Mouse (Mus musculus) forebrain, postnatal 0 days (tissue): ENCODE results near the gene Ercc1. TPM values are rescaled to one million over a fixed set of nuclear protein-coding genes. Genes with fewer than 3 reads are reported as not detected.

Source experiments
- ATAC-seq: fragments of 200-750 bp; cut with Nextera tagmentation; 2 replicates; pipeline ENCODE4 v1.8.0; 2017; ENCODE audit warnings: mild to moderate bottlenecking, moderate library complexity
- DNase-seq: peaks from one replicate; pipeline ENCODE4 v3.0.0-alpha.2; 2015
- H3K27ac ChIP-seq: fragments of 300-500 bp; sonication (generic); 2 replicates; pipeline ENCODE4 v1.5.1; 2014; ENCODE audit warnings: low read depth, mild to moderate bottlenecking, antibody characterized with exemption, low read length, moderate library complexity, mixed read lengths
- H3K27me3 ChIP-seq: fragments of 300-500 bp; sonication (generic); 2 replicates; pipeline ENCODE4 v1.6.1; 2014; ENCODE audit warnings: mild to moderate bottlenecking, low read length, mixed read lengths; ENCODE audit not compliant: insufficient read depth
- H3K36me3 ChIP-seq: fragments of 300-500 bp; sonication (generic); 2 replicates; pipeline ENCODE4 v1.6.1; 2014; ENCODE audit warnings: mild to moderate bottlenecking, moderate library complexity; ENCODE audit not compliant: insufficient read depth
- H3K4me1 ChIP-seq: fragments of 300-500 bp; sonication (generic); 2 replicates; pipeline ENCODE4 v1.6.1; 2014; ENCODE audit warnings: antibody characterized with exemption; ENCODE audit not compliant: insufficient read depth
- H3K4me2 ChIP-seq: fragments of 300-500 bp; sonication (generic); 2 replicates; pipeline ENCODE4 v1.6.1; 2014; ENCODE audit warnings: low read depth, mild to moderate bottlenecking, moderate library complexity
- H3K4me3 ChIP-seq: fragments of 300-500 bp; sonication (generic); 2 replicates; pipeline ENCODE4 v1.5.1; 2014; ENCODE audit warnings: low read depth, low read length, mixed read lengths
- H3K9ac ChIP-seq: fragments of 300-500 bp; sonication (generic); 2 replicates; pipeline ENCODE4 v1.6.1; 2014; ENCODE audit warnings: mild to moderate bottlenecking
- H3K9me3 ChIP-seq: fragments of 300-500 bp; sonication (generic); 2 replicates; pipeline ENCODE4 v1.6.1; 2016; ENCODE audit warnings: low read length
- CTCF ChIP-seq: sonication (generic); IDR thresholded peaks from 2 replicates; pipeline ENCODE4 v1.5.1; 2016; ENCODE audit warnings: antibody characterized with exemption, control low read depth, low read depth
- WGBS: fragments of 180-500 bp; shearing (Covaris S2); extraction: QIAGEN DNeasy Blood & Tissue Kit; methylation state at CpG from one replicate; pipeline ENCODE4 v1.1.7; 2014; 5-methylcytosine and 5-hydroxymethylcytosine counted together
- polyA plus RNA-seq: library from polyadenylated mRNA; unstranded; fragments of >200 nt; fragmentation: Nextera tagmentation; extraction: Ambion mirVana; gene quantifications from 2 replicates; pipeline ENCODE4 v1.2.1, GENCODE M21; 2015
- total RNA-seq: library from RNA; depleted of rRNA; stranded (reverse); fragments of >200 nt; gene quantifications from 2 replicates; pipeline ENCODE4 v1.2.3, GENCODE M21; 2014; rRNA removed

The Ercc1 gene
- total RNA-seq (56.6 and 73.6 TPM in 2 replicates), polyA plus RNA-seq (80.5 and 81.0 TPM in 2 replicates)

DNA sequence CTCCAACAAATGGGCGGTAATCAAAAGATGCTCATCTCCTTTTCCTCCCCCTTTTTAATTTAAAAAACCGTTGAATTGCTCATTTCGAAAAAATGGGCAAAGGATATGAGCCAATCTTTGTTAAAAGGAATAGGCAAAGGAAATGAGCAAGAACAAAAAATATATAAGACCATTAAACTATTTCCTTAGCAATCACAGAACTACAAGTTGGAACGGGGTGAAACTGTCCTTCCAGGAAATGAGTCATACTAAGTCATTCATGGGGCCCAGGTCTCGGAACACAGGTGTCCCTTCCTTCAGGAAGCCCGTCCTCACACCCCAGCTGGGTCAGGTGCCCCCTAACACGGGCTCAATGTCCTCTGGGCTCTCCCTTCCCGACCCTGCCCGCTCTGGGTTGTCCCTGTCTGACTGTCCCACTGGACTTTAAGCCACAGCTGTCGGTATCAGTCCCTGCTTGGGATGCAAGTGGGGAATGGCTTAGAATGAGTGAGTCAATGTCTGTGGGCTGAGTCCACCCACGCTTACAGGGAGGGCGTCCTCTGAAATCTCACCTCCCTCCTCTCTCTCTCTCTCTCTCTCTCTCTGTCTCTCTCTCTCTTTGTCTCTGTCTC lies at the start of gene Ercc1:
Gene Ercc1 (plus strand): TSS at position 542 of the 611 bp plus-strand sequence.
- H3K36me3 ChIP-seq, result peaks cover 16% of the 10 kb centered on the region
- WGBS, result 27% methylated on average over 12 of the region's 12 CpGs
- H3K27me3 ChIP-seq, result no peaks in the 10 kb centered on the region

DNA sequence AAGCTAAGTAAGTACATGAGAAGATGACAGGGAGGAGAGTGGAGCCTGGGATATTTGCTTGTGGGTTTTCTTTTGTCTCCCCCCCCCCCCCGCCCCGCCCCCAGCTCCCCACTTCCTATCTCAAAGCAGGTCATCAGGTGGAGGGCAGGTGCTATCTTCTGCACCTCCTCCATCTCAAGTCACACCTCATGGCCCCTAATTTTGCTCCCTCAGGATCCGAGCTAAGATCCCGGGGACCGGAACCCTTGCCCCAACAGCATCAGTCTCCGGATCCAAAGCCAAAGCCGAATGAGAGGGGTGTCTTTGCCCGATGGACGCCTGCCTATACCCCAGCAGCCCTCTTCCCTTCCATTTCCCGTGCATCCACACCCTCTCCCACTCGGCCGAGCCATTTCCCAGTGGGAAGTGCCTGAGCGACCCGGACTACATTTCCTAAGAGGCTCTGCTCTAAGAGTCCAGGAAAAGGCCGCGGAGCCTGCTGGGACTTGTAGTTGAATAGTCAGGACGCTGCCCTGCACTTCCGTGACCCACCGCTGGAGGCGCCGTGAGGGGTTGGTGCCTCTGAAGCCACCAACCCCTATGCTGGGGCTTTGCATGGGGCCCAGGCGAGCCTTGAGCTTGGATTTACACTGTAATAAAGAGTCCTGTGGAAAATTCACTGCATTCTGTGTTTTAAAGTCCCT lies 48.9 kb upstream of the Ercc1 start:
- DNase-seq (peak; percentile 95), ATAC-seq (peak; percentile 82)
- Histone ChIP-seq H3K9ac (no peak overlapping the region), H3K4me3 (no peak overlapping the region), H3K36me3 (peaks cover 22% of the 10 kb centered on the region), H3K27ac (no peak overlapping the region; the same call in 1 of the 2 replicates), H3K4me2 (no peak overlapping the region), H3K27me3 (no peaks in the 10 kb centered on the region), H3K9me3 (no peaks in the 10 kb centered on the region), H3K4me1 (peaks cover 4% of the 10 kb centered on the region; the same call in 1 of the 2 replicates)
- WGBS, result 20% methylated on average over 21 of the region's 22 CpGs
- peak; percentile 93 for TF ChIP-seq CTCF

More for the DNA sequence above, at the start of gene Ercc1:
- peaks cover 19% of the 10 kb centered on the region for H3K4me1 ChIP-seq
- H3K9ac ChIP-seq, result peak within 1 kb of the TSS; percentile 79
- DNase-seq, result no peak
- peak within 1 kb of the TSS; percentile 89 for H3K27ac ChIP-seq
- no peak for TF ChIP-seq CTCF
- H3K4me2 ChIP-seq, result peak within 1 kb of the TSS; percentile 81
- no peak; the same call in 1 of the 2 replicates for ATAC-seq
- peak within 1 kb of the TSS; percentile 73 for H3K4me3 ChIP-seq
- no peaks in the 10 kb centered on the region for H3K9me3 ChIP-seq

DNA sequence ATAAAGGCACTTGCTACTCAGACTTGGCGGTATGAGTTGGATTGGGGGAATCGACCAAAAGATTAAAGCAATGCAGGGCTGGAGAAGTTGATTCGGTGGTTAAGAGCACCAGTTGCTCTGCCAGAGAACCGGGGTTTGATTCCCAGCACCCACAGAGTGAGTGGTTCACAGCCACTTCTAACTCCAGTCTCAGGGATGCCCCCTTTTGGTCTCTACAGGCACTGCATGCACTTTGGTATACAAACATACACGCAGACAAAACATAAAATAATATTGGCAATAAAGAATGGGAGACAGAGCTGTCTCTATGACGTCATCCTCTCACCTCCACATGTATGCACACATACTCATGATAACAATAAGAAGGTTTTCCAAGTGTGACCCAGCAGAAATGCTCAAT lies 47.5 kb upstream of the Ercc1 start:
- no peak overlapping the region for H3K4me2 ChIP-seq
- peaks cover 21% of the 10 kb centered on the region for H3K36me3 ChIP-seq
- H3K27me3 ChIP-seq, result no peaks in the 10 kb centered on the region
- TF ChIP-seq CTCF, result peak; percentile 31
- H3K9ac ChIP-seq, result no peak overlapping the region
- ATAC-seq, result no peak
- no peaks in the 10 kb centered on the region for H3K9me3 ChIP-seq
- 89% methylated on average over 6 of the region's 6 CpGs for WGBS
- H3K4me3 ChIP-seq, result no peak overlapping the region
- no peaks in the 10 kb centered on the region for H3K4me1 ChIP-seq
- DNase-seq, result no peak
- H3K27ac ChIP-seq, result no peak overlapping the region

DNA sequence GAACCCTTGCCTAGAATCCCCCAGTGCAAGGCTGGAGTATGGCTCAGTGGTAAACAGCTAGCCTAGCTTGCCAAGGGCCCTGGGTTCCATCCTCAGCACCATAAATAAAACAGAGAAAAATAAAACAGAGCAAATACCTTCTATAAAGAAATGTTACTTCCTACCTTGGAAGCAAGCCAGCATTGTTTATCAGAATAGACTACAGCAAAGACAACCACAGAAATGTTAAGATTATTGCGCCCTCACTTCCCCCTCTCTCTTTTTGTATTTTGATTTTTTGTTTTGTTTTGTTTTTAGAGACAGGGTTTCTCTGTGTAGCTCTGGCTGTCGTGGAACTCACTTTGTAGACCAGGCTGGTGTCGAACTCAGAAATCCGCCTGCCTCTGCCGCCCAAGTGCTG lies 46.8 kb upstream of the Ercc1 start:
- peaks cover 21% of the 10 kb centered on the region for H3K36me3 ChIP-seq
- H3K9ac ChIP-seq, result no peak overlapping the region
- no peak for ATAC-seq
- H3K4me2 ChIP-seq, result no peak overlapping the region
- no peak for TF ChIP-seq CTCF
- no peaks in the 10 kb centered on the region for H3K4me1 ChIP-seq
- no peak overlapping the region for H3K27ac ChIP-seq
- no peaks in the 10 kb centered on the region; the same call in 1 of the 2 replicates for H3K27me3 ChIP-seq
- no peaks in the 10 kb centered on the region for H3K9me3 ChIP-seq
- DNase-seq, result no peak
- WGBS, result 92% methylated on average over 5 of the region's 5 CpGs
- no peak overlapping the region for H3K4me3 ChIP-seq

DNA sequence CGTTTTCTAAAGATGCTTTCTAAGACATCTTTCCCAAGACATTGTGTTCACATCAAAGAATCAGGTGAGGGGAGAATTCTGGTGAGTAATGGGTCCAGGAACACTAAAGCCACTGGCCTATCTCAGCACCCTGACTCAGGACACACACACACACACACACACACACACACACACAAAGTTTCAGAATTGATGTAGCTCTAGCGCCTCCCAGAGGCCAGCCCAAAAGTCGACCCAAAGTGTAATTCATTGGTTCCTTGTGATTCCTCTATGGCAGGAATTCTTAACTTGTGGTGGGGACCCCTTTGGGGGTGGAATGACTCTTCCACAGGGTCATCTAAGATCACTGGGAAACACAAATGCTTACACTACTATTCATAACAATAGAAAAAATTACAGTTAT lies 45.4 kb upstream of the Ercc1 start:
- H3K9ac ChIP-seq, result no peak overlapping the region
- peak; percentile 77 for DNase-seq
- peak; percentile 84 for TF ChIP-seq CTCF
- no peak overlapping the region for H3K27ac ChIP-seq
- H3K4me1 ChIP-seq, result no peaks in the 10 kb centered on the region
- no peak for ATAC-seq
- H3K36me3 ChIP-seq, result peaks cover 9% of the 10 kb centered on the region
- H3K4me3 ChIP-seq, result no peak overlapping the region
- 19% methylated on average over 3 of the region's 3 CpGs for WGBS
- H3K9me3 ChIP-seq, result no peaks in the 10 kb centered on the region
- no peaks in the 10 kb centered on the region; the same call in 1 of the 2 replicates for H3K27me3 ChIP-seq
- no peak overlapping the region for H3K4me2 ChIP-seq

DNA sequence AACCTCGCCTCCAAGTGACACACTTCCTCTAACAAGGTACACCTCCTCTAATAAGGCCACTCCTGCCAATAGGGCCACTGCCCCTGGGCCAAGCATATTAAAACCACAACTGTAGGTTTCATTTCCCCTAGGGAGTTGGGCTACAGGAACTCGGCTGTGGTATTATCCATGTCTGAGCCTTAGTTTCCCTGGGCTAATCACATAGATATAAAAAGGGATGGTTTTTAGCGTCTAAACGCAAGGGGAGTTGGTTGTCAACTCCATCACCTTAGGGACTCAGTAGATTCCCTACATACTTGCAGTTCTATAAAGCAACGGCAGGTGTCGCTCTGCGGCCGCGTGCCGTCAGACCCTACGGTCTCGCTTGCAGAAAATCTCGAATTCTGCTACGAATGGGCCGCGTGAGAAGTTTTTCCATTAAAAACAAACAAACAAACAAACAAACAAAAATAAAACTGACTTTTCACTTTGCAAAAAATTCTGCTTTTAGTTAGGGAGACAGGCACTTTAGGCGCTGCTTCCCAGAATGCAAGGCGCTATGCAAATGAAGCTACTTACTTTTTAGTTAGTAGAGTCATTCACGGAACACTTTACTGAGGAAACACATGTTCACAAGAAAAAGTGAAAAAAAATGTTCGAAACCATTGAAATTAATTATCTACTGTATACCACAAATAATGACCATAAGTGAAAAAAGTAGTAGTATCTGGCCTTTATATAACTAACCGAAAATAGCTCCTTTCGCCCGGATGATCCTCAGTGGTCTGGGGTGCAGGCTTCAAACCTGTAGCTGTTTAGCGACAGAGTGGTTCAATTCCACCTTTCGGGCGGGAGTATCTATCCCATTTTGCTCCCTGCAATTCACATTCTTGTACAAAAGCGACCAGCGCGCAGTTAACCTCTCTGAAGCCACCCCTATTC lies 43.8 kb upstream of the Ercc1 start:
- under 1% methylated on average over 29 of the region's 29 CpGs for WGBS
- DNase-seq, result peak; percentile 92
- ATAC-seq, result peak; percentile 76
- Histone ChIP-seq H3K27me3 (peaks cover 8% of the 10 kb centered on the region), H3K9me3 (no peaks in the 10 kb centered on the region), H3K36me3 (no peaks in the 10 kb centered on the region; the same call in 1 of the 2 replicates), H3K4me1 (peaks cover 7% of the 10 kb centered on the region; the same call in 1 of the 2 replicates), H3K9ac (peak overlapping the region; percentile 42), H3K4me3 (peak overlapping the region; percentile 40), H3K4me2 (peak overlapping the region; percentile 59), H3K27ac (no peak overlapping the region; the same call in 1 of the 2 replicates)
- TF ChIP-seq CTCF, result peak; percentile 95
